Mouse (Mus musculus) embryonic facial prominence, embryonic 13.5 days (tissue): ENCODE data around the gene 4930470P17Rik. TPM values are rescaled to one million over a fixed set of nuclear protein-coding genes. Genes with fewer than 3 reads are reported as not detected.

Experiments
- ATAC-seq: fragments of 200-750 bp; cut with Nextera tagmentation; 2 replicates; pipeline ENCODE4 v1.8.0; 2017; ENCODE audit warnings: low read depth; ENCODE audit not compliant: insufficient number of reproducible peaks, insufficient read depth, low FRiP score, low TSS enrichment
- H3K27ac ChIP-seq: fragments of 300-500 bp; sonication (generic); 2 replicates; pipeline ENCODE4 v1.5.1; 2015; ENCODE audit warnings: moderate library complexity, mild to moderate bottlenecking, inconsistent platforms
- H3K27me3 ChIP-seq: fragments of 300-500 bp; sonication (generic); 2 replicates; pipeline ENCODE4 v1.6.1; 2015; ENCODE audit warnings: mild to moderate bottlenecking, inconsistent platforms
- H3K36me3 ChIP-seq: fragments of 300-500 bp; sonication (generic); 2 replicates; pipeline ENCODE4 v1.6.1; 2015; ENCODE audit warnings: mild to moderate bottlenecking, inconsistent platforms
- H3K4me1 ChIP-seq: fragments of 300-500 bp; sonication (generic); 2 replicates; pipeline ENCODE4 v1.6.1; 2015; ENCODE audit warnings: inconsistent platforms
- H3K4me2 ChIP-seq: fragments of 300-500 bp; sonication (generic); 2 replicates; pipeline ENCODE4 v1.6.1; 2015; ENCODE audit warnings: moderate library complexity, mild to moderate bottlenecking, inconsistent platforms
- H3K4me3 ChIP-seq: fragments of 300-500 bp; sonication (generic); 2 replicates; pipeline ENCODE4 v1.5.1; 2015; ENCODE audit warnings: mild to moderate bottlenecking, inconsistent platforms
- H3K9ac ChIP-seq: fragments of 300-500 bp; sonication (generic); 2 replicates; pipeline ENCODE4 v1.6.1; 2015; ENCODE audit warnings: mild to moderate bottlenecking, inconsistent platforms
- H3K9me3 ChIP-seq: fragments of 300-500 bp; sonication (generic); 2 replicates; pipeline ENCODE4 v1.6.1; 2016; ENCODE audit warnings: inconsistent platforms
- WGBS: fragments of 180-500 bp; shearing (Covaris S2); methylation state at CpG from one replicate; pipeline ENCODE4 v1.1.7; 2015; ENCODE audit warnings: mixed read lengths; 5-methylcytosine and 5-hydroxymethylcytosine counted together
- polyA plus RNA-seq: library from polyadenylated mRNA; unstranded; fragments of >200 nt; fragmentation: Nextera tagmentation; extraction: Ambion mirVana; gene quantifications from 2 replicates; pipeline ENCODE4 v1.2.1, GENCODE M21; 2015

Gene 4930470P17Rik
- polyA plus RNA-seq, 1 experiment from 2014 or later = not detected

DNA sequence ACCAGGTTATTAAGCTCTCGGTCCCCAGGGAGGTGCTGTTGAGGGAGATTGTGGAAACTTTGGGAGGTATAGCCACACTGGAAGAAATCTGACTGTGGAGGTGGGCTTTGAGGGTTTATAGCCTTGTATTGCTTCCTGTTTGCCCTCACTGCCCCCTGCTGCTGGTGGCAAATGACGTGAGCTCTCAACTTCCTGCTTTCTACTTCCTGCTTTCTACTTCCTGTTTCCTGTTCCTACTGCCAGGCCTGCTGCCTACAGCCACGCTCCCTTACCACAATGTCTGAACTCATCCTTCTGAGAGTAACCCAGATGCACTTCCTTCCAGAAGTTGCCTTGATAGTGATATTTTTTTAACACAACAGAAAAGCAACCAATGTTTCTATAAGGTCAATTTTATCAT is 24.3 kb downstream of the 4930470P17Rik start:
- Histone ChIP-seq H3K36me3 (no peaks in the 10 kb centered on the region), H3K4me1 (no peaks in the 10 kb centered on the region), H3K27ac (no peak overlapping the region), H3K4me2 (no peak overlapping the region), H3K27me3 (no peaks in the 10 kb centered on the region), H3K9me3 (no peaks in the 10 kb centered on the region), H3K9ac (no peak overlapping the region), H3K4me3 (no peak overlapping the region)
- WGBS = 82% methylated on average over 3 of the region's 3 CpGs
- no peak for ATAC-seq

DNA sequence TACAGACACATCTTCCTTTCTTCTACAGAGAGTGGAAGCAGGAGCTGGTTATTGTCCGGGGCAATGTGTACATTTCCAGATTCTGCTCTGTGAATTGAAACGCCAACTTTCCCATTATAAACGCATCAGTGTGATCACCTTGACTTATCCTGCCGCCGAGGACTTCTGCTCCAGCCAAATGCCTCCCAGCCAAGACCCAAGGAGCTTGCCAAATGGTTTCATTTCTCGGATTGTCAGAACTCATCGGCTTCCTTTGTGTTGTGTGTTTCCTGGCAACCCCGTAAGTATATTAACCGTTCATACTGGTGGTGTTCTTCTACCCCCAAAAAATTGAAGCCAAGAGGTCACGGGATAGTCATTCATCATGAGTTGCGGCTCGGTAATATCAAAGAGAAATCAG is 25.7 kb downstream of the 4930470P17Rik start:
- no peak overlapping the region for H3K4me3 ChIP-seq
- no peak overlapping the region for H3K27ac ChIP-seq
- no peaks in the 10 kb centered on the region for H3K4me1 ChIP-seq
- H3K9ac ChIP-seq = no peak overlapping the region
- 79% methylated on average over 12 of the region's 12 CpGs for WGBS
- no peaks in the 10 kb centered on the region for H3K9me3 ChIP-seq
- H3K27me3 ChIP-seq = no peaks in the 10 kb centered on the region
- no peak overlapping the region for H3K4me2 ChIP-seq
- ATAC-seq = no peak
- H3K36me3 ChIP-seq = no peaks in the 10 kb centered on the region

DNA sequence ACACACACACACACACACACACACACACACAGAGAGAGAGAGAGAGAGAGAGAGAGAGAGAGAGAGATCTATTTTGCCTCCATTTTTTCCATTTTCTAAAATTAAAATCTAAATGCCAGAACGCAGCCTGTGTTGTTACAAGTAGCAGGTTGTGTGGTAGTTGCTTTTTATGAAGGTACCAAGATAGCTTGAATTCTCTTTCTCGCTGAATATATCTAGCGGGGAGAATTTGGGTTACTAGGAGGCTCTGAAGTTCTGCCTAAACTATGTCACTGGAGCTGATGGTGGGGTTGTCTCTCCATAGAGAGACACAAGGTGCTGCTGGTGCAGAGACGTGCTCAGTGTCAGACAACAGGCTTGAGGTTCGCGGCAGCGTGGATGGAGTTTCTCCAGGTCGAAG is 36.8 kb downstream of the 4930470P17Rik start:
- Histone ChIP-seq H3K4me1 (no peaks in the 10 kb centered on the region), H3K4me2 (no peak overlapping the region), H3K36me3 (no peaks in the 10 kb centered on the region), H3K4me3 (no peak overlapping the region), H3K9ac (no peak overlapping the region), H3K27ac (no peak overlapping the region), H3K27me3 (no peaks in the 10 kb centered on the region), H3K9me3 (no peaks in the 10 kb centered on the region)
- no peak for ATAC-seq
- WGBS = 91% methylated on average over 8 of the region's 8 CpGs

DNA sequence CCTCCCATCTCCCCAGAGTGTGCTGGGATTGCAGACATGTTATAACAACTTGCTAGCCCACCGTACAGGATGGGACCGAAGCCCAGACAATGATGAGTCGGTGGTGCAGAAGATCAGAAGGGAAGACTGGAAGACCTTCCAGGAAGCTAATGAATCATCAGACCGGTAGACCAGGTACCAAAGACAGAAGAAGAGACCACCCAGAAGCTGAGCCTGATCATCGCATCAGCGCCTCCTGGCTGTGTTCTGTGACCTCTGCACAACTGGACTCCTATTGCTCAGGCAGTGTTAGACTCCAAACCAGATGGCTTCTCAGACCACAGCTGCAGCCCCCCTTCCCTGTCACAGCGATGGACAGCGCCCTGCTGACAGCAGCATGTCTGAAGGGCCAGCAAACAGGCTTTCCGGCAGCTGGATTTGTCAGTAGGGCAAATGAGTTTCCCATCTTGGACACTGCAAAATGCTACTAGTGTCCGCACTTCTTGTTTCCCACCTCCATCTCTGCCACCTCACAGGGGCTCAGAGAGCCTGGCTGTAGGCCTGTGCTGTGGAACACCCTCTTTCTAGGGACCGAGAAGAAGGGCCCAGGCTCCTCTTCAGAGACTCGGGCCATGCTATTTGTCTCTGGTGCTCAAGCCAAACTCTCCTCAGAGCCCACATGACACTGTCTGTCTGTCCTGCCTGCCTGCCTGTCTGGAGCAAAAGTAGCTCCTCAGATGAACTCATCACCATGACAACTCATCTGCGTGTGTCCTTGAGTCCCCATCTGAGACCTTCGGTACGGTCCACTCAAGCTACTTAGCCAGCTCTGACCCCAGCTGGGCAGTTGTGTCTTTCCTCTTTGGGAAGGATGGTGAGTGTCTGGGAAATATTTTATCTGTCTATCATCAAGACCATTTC is 37.6 kb downstream of the 4930470P17Rik start:
- H3K9me3 ChIP-seq = no peaks in the 10 kb centered on the region
- ATAC-seq = no peak
- no peaks in the 10 kb centered on the region for H3K27me3 ChIP-seq
- no peak overlapping the region for H3K27ac ChIP-seq
- no peak overlapping the region for H3K4me3 ChIP-seq
- no peaks in the 10 kb centered on the region for H3K36me3 ChIP-seq
- no peak overlapping the region for H3K9ac ChIP-seq
- no peak overlapping the region for H3K4me2 ChIP-seq
- no peaks in the 10 kb centered on the region for H3K4me1 ChIP-seq
- WGBS = 77% methylated on average over 15 of the region's 15 CpGs

DNA sequence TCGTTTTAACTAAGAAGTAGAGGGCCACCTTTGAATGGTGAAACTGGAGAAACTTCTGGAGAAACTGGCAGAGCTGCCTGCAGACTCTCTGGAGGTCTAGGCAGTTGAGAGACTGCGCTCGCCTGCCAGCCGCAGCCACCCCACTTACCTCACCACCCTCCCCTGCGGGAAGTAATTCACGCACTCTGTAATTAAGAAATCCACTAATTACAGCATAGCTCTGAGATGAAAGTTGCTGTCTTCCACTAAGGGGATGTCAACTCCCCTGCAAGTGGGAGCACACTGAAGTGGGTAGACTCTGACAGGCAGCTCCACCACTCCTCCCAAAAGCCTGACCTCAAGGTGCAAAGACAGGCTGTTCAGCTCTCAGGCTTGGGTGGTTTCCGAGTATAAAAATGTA is 49.7 kb downstream of the 4930470P17Rik start:
- Histone ChIP-seq H3K4me2 (no peak overlapping the region), H3K4me1 (peaks cover 36% of the 10 kb centered on the region), H3K27me3 (peaks cover 11% of the 10 kb centered on the region; the same call in 1 of the 2 replicates), H3K27ac (no peak overlapping the region), H3K4me3 (no peak overlapping the region), H3K9me3 (no peaks in the 10 kb centered on the region), H3K9ac (no peak overlapping the region), H3K36me3 (no peaks in the 10 kb centered on the region)
- ATAC-seq = no peak
- WGBS = 40% methylated on average over 7 of the region's 7 CpGs

DNA sequence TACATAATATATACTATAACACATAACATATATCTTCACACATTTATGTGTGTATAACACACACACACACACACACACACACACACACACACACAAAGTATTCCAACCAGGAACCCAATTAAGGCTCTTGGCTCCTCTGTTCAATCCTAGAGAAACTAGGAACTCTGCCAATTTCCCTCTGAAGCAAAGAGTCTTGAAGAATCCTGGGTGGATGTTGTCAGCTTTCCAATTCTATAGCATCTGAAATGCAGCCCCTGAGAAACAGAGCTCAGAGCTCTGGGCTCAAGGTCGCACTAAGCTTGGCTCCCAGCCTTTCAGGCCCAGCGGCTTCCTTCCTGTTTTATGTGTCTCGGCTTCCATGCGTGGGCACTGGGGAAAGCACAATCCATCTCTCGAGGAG is 51.6 kb downstream of the 4930470P17Rik start:
- H3K4me1 ChIP-seq = peaks cover 44% of the 10 kb centered on the region
- 0 out of 2 replicates have a peak overlapping the region, but pooled peaks have one; percentile 55 for H3K27ac ChIP-seq
- WGBS = 15% methylated on average over 5 of the region's 5 CpGs
- H3K9ac ChIP-seq = no peak overlapping the region
- peaks cover 11% of the 10 kb centered on the region; the same call in 1 of the 2 replicates for H3K27me3 ChIP-seq
- ATAC-seq = no peak; the same call in 1 of the 2 replicates
- H3K4me2 ChIP-seq = 0 out of 2 replicates have a peak overlapping the region, but pooled peaks have one; percentile 19
- H3K9me3 ChIP-seq = no peaks in the 10 kb centered on the region
- H3K36me3 ChIP-seq = no peaks in the 10 kb centered on the region
- no peak overlapping the region for H3K4me3 ChIP-seq

DNA sequence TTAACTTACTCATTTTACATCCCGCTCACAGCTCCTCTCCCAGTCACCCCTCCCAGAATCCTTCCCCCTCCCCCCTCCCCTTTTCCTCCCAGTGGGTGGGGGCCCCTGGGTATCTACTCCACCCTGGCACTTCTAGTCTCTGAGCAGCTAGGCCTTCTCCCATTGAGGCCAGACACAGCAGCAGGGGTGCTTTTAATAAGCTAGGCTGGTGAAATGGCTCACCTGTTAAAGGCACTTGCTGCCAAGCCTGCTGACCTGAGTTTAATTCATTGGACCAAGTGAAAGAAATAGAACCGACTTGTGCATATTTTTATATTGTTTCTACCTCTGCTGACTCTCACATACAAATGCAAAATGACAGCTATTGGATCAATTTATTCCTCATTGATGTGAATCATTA is 52.7 kb downstream of the 4930470P17Rik start:
- 65% methylated on average over 2 of the region's 2 CpGs for WGBS
- Histone ChIP-seq H3K27me3 (0 out of 2 replicates have a peak, but pooled peaks cover under 1% of the 10 kb centered on the region), H3K4me3 (no peak overlapping the region), H3K27ac (no peak overlapping the region), H3K4me1 (peaks cover 44% of the 10 kb centered on the region), H3K9me3 (no peaks in the 10 kb centered on the region), H3K36me3 (no peaks in the 10 kb centered on the region), H3K9ac (no peak overlapping the region), H3K4me2 (no peak overlapping the region)
- no peak for ATAC-seq

DNA sequence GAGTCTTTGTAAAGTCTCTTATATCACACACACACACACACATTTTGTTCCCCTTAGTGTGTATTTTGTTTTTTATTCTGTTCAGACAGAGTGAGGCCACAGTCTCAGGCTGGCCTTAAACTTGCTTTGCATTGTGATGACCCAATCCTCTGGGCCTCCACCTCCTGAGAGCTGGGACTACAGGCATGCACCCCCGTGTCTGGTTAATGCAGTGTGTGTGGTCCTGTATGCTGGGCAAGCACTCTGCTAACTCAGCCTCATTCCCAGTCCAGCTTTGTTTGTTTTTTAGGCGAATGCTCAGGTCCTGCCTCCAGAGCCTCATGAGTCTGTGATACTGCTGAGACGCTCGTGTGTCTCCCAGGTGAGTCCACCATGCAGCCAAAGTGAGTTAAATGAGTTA is 53.8 kb downstream of the 4930470P17Rik start:
- no peak overlapping the region for H3K4me2 ChIP-seq
- no peaks in the 10 kb centered on the region for H3K36me3 ChIP-seq
- H3K27me3 ChIP-seq = no peaks in the 10 kb centered on the region
- no peak for ATAC-seq
- WGBS = 28% methylated on average over 4 of the region's 4 CpGs
- H3K9ac ChIP-seq = no peak overlapping the region
- H3K27ac ChIP-seq = no peak overlapping the region
- no peak overlapping the region for H3K4me3 ChIP-seq
- H3K4me1 ChIP-seq = peaks cover 44% of the 10 kb centered on the region
- no peaks in the 10 kb centered on the region for H3K9me3 ChIP-seq

DNA sequence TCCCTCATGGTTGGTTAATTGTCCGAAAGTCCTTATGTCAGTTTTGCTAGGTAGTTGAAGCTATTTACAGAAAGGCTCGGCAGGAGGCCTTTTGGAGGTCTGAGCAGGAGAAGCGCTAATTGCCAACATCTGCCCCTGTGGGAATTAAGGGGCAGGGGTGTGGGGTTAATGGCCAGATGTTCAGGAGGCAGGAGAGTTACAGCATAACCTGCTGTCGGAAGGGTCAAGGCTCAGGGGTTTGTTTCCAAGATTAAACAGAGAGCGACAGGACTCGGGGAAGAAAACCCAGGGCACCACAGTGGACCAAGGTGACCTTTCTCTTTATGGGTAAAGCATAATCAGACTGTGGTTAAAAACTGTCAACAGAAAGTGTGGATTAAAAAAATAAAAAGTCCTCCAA is 54.3 kb downstream of the 4930470P17Rik start:
- 17% methylated on average over 6 of the region's 6 CpGs for WGBS
- Histone ChIP-seq H3K27me3 (no peaks in the 10 kb centered on the region), H3K4me1 (peaks cover 44% of the 10 kb centered on the region), H3K4me3 (no peak overlapping the region), H3K9me3 (no peaks in the 10 kb centered on the region), H3K36me3 (no peaks in the 10 kb centered on the region), H3K9ac (no peak overlapping the region), H3K4me2 (no peak overlapping the region), H3K27ac (no peak overlapping the region)
- ATAC-seq = no peak

DNA sequence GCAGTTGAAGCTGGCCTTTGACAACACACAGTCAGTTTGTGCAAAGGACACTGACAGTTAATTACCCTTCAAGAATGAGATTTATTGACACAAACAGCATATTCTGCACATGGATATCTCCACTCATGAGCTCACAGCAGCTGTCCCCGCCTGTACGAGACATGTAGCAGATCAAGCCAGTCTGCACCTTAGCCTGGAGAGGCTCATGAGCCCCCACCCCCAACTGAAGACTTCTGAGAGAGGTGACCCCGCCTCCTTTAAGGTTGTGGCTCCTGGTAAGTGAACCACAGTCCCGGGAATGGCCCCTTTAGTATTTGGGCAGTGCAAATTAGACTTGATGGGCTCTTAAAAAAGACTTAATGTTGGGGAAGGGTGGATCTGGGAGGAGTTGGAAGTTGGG is 56.1 kb downstream of the 4930470P17Rik start:
- no peak overlapping the region for H3K9ac ChIP-seq
- ATAC-seq = no peak
- H3K4me1 ChIP-seq = peaks cover 32% of the 10 kb centered on the region
- H3K4me3 ChIP-seq = no peak overlapping the region
- 55% methylated on average over 4 of the region's 4 CpGs for WGBS
- H3K27ac ChIP-seq = no peak overlapping the region
- H3K9me3 ChIP-seq = no peaks in the 10 kb centered on the region
- no peaks in the 10 kb centered on the region for H3K27me3 ChIP-seq
- no peak overlapping the region for H3K4me2 ChIP-seq
- no peaks in the 10 kb centered on the region for H3K36me3 ChIP-seq

DNA sequence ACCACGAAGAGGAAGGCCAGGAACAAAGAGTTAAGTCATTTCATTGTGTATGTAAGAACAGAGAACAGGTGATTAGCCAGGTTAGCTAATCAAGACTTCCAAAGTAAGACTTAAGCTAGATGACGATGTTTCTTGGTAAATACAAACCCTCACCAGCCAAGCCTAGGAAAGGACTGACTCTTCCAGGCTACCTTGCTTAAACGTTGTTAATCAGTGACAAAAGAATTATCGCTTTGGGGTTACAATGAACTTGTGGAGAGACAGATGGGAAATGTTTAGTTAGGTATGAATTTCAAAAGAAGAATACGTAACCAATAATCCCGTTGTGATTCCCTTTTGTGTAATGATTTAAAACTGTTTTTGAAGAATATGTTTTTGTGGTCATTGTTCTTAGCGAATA is 56.9 kb downstream of the 4930470P17Rik start:
- no peak overlapping the region for H3K4me3 ChIP-seq
- no peaks in the 10 kb centered on the region for H3K9me3 ChIP-seq
- WGBS = 76% methylated on average over 7 of the region's 7 CpGs
- H3K36me3 ChIP-seq = no peaks in the 10 kb centered on the region
- H3K4me1 ChIP-seq = peaks cover 27% of the 10 kb centered on the region
- H3K4me2 ChIP-seq = no peak overlapping the region
- no peaks in the 10 kb centered on the region for H3K27me3 ChIP-seq
- ATAC-seq = no peak
- no peak overlapping the region for H3K9ac ChIP-seq
- H3K27ac ChIP-seq = no peak overlapping the region

DNA sequence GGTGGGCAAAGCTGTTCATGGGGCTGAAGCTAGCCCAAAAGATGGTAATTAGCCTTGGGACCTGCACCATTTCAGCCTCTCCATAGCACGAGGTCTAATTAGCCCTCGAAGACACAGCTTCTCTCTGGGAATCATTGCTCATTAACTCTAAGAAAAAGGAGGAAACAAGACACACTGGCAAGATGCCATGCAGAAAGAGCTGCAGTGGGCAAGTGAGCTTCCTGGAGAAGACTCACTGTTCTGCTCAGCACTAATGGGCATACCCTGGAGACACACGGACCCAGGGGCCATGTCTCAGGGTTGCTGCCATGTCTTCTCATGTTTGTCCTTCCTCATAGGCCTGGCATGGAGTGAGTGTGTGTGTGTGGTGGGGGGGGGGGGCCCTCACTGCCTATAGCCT is 57.7 kb downstream of the 4930470P17Rik start:
- no peak overlapping the region for H3K9ac ChIP-seq
- H3K4me1 ChIP-seq = peaks cover 21% of the 10 kb centered on the region
- ATAC-seq = no peak
- no peak overlapping the region for H3K27ac ChIP-seq
- H3K9me3 ChIP-seq = no peaks in the 10 kb centered on the region
- 74% methylated on average over 3 of the region's 3 CpGs for WGBS
- H3K4me2 ChIP-seq = no peak overlapping the region
- no peaks in the 10 kb centered on the region for H3K27me3 ChIP-seq
- no peak overlapping the region for H3K4me3 ChIP-seq
- H3K36me3 ChIP-seq = no peaks in the 10 kb centered on the region
